Mouse (Mus musculus) liver, adult (tissue): ENCODE results near the gene Bub3.

Source experiments
- GATA4 ChIP-seq: IDR thresholded peaks from 2 replicates; pipeline ENCODE4 v1.6.1; 2014; ENCODE audit warnings: mild to moderate bottlenecking, low read length; ENCODE audit not compliant: insufficient replicate concordance

The Bub3 gene

DNA sequence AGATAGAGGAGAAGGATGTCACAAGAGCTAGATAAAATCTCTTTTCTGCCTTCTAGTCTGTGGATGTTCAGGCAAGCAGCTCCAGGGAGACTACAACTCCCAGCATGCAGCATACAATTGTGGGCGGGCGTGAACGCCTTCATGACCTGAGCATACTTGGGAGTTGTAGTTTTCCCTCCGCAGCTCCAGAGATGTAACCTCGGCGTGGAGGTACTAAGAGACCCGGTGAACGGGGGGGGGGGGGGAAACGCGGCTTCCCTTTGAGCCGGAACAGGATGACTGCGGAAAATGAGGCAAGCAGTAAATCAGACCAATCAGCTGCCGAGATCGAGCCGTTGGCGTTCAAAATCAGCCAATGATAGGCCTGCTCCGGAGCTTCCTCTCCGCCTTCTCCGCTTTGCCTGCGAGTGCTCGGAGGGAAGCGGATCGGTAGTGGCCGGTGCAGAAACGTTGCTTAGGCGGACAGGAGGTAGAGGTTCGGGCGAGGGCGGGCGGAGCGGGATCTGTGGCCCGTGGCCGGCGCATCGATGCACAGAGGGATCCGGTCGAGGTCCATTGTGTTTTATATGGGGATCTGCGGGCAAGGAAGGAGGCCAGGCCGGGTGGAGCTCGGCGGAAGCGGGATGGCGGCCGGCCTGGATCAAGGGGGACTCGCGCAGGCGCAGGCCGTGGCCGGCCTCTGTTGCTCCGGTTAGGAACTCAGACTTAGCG, at the start of gene Bub3:
TSS of gene Bub3 (plus strand) at position 237 of the 711 bp plus-strand sequence.
- TF ChIP-seq GATA4 = peak; percentile 29; the same call in 1 of the 2 replicates

DNA sequence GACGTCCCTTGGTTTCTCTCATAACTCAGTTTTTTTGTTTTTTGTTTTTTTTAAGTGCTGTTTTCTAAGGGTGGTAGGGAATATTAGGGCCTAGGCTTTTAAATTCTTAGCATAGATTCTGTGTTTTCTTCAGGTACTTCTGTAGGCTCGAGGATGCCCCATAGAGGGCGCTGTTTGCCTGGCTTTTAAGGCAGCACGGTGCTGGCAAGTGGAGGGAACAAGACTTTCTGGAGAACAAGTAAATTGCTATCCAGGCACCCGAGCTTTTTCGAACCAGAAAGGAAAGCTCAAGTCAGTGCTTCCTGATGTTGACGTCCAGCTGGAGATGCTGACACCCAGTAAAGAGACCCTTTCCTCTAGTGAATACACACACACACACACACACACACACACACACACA, 20.0 kb upstream of the Bub3 start:
- TF ChIP-seq GATA4 = no peak

DNA sequence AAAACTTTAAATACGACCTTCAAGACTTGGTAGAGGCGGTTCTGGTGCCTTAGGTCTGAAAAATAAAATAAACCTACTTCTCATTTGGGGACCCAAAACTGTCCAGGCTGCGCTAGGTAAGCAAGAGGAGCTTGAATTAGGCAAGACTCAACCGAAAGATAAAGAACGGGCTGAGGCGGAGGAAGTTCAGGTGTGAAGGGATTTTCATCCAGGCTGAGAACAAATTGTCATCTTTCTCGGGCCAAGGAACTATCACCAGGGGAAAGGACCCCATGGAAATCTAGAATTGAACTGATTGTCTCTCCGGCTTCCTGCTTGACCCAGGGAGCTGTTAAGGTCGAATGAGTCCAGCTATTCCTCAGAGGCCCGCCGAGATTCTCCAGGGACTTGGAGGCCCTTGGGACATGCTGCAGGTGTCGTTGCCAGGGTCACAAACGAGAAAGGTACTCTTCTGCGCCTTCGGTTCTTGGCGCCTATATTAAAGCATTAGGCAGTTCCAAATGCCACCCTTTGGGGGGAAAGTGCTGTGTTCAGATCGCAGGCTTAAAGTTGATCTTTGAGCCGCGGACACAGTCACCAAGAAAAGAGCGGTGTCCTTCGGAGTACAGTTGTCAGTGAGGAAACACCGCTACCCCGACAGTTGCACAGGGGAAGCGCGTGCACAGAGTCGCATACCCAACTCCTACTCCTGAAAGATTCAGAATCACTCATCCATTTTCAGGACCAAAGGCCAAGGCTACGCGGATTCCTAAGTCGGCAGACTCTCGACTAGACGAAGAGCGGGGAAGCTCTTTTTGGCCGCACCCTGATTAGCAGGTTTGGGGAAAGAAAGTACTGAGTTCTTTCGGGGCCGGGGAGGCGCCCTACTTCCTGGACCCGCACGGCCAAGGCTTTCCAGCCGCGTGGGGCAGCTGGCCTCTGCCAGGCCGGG, 18.6 kb upstream of the Bub3 start:
- no peak for TF ChIP-seq GATA4

DNA sequence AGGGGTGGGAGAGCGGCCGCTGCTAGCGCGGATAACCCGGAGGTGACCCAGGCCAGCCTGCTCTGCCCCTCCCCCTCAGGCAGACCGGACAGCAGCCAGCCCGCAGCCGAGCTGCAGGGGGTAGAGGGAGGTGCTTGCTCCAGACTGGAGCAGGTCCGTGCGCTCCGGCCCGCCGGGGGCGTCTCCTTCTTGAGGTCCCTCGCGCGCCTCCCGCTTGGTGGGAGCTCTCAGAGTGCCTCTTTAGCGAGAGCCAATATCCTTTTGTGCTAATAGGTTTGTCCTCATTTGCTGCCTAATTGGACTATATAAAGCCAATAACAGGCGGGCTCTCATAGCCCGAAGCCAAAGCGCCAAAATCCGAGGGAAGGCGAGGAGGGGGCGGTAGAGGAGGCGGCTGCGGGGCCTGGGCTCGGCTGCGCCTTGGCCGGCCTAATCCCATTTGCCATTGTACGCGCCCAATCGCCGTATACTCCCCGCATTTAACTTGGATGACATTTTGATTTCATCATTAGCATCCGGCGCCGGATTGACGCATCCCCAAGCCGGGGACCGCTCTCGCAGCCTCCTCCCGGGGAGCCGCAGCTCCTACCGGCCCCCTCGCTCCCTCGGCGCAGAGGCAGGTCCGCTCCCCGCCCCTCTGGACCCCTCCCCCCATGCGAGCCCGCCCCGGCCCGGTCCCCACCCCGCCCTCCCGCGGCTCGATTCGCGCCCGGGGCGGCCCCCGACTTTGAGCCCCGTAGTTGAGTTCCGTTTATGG, 17.7 kb upstream of the Bub3 start, which contains the start of gene Hmx3:
TSS of gene Hmx3 (plus strand) at position 753 of the 757 bp plus-strand sequence.
- no peak for TF ChIP-seq GATA4

DNA sequence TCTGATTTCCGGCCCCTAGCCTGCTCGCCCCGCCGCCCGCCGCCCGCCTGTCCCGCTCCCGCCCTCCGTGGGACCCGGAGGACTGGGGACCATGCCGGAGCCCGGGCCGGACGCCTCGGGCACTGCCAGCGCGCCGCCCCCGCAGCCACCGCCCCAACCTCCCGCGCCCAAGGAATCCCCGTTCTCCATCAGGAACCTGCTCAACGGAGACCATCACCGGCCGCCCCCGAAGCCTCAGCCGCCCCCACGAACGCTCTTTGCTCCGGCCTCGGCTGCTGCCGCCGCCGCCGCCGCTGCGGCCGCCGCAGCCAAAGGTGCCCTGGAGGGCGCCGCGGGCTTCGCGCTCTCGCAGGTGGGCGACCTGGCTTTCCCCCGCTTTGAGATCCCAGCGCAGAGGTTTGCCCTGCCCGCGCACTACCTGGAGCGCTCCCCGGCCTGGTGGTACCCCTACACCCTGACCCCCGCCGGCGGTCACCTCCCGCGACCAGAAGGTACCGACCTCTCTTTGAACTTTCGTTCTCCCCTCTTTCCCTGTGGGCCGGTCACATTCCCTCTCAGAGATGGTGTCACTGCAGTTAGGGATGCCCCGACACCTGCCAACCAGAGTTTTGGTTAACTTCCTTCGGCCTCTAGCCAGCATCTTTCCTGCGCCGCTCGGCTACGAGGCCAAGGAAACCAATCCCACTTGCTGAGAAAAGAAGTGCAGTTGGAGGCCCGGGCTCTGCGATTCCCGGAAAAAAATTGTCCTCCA, 17.0 kb upstream of the Bub3 start:
- no peak for TF ChIP-seq GATA4

DNA sequence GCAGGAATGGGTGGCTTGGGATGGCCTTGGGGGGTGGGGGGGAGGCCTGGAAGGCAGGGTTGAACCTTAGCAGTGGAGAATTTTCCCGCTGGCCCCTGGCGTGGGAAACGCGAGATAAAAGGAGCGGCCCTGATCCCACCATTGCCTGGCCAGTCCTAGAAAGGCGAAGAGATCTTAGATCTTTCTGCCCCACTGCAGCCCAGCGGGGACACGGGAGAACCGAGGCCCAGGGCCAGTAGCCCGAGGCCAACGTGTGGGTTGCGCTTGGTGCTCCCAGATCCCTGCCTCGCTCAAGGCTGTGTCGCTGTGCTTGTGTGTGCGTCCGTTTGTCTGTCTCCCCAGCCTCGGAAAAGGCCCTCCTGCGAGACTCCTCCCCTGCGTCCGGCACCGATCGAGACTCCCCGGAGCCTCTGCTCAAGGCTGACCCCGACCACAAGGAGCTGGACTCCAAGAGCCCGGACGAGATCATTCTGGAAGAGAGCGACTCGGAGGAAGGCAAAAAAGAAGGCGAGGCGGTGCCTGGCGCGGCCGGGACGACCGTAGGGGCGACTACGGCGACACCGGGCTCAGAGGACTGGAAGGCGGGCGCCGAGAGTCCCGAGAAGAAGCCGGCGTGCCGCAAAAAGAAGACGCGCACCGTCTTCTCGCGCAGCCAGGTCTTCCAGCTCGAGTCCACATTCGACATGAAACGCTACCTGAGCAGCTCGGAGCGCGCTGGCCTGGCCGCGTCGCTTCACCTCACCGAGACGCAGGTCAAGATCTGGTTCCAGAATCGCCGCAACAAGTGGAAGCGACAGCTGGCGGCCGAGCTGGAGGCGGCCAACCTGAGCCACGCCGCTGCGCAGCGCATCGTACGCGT, 16.2 kb upstream of the Bub3 start:
- TF ChIP-seq GATA4 = no peak

DNA sequence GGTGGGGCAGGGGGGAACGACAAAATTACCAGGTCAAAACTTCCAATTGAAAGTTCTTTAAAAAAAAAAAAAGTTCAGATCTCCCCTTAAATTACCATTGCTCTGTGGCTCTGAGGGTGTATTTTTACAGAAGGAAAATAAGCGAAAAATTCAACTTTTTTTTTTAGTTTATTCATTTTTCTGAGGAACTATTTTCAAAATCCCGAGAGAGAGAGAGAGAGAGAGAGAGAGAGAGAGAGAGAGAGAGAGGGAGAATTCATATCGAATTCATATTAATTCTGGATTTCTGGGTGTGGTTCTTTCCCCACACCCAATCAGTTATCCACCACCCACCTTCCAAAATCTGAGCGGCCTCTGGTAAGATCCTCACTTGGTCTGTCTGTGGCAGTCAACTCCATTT, 15.2 kb upstream of the Bub3 start:
- no peak for TF ChIP-seq GATA4

DNA sequence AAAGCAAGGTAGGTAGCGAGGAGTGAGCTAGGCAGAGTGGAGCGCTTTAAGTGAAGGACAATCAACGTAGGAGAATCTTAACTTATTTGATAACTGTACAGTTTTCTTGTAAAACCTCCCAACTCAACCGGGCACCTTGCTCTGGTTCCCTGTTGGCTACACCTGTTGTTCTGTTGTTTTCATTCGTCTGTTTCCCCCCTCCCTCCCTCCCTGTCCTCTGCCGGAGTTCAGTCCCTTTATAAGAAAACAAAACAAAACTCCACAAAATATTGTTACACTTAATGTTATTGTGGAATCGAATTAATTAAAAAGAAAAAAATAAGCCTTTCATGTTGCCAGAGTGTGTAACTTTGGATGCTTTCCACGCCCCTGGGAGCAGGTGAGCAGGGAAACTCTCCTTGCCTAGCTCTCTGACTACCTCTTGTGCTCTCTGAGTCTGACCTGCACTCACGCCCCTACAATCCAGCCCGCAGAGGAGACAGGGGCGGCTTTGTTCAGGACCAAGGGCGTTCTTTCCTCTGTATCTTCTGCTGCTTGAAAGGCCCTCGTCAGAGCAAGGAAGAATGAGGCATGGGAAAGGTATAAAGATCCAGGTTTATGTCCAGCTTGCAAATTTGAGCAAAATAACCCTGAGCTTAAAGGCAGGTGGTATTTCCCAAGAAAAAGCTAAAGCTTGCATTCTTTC, 14.2 kb upstream of the Bub3 start:
- no peak for TF ChIP-seq GATA4

DNA sequence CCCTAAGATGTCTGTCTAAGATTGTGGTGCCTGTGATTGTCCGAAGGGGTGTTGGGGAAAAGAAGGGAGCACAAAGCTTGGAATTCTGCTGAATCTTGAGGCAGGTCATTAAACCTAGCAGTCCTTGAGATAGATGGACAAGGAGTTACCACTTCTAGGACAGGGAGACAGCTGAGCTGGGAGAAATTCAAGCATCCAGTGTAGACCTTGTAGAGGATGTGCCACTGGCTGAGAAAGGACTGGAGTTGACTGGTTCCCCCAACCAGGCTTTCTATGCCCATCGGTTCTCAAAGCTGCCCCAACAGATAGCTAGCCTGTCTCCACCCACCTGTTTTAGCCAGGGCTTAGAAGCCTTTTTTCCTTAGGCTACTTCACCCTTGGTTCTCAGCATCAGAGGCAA, 13.6 kb upstream of the Bub3 start:
- no peak for TF ChIP-seq GATA4

DNA sequence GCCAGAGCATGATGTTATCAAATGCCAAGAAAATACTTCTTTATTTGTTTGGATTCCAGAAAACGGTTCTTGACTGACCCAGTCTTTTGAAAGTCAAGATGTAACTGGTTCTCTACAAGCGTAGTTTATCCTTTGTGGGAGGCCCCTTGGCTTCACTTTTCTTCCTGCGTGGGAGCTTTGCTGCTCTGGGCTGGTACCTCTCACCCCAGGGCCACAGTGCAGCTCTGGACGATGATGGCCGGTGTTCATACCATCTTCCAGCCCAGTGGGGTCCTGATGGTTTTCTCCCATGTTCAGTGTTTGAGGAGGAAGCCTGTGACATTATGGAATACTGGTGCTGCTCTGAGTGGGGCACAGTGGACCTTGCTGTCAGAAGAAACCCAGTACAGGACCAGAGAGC, 12.5 kb upstream of the Bub3 start:
- no peak for TF ChIP-seq GATA4

DNA sequence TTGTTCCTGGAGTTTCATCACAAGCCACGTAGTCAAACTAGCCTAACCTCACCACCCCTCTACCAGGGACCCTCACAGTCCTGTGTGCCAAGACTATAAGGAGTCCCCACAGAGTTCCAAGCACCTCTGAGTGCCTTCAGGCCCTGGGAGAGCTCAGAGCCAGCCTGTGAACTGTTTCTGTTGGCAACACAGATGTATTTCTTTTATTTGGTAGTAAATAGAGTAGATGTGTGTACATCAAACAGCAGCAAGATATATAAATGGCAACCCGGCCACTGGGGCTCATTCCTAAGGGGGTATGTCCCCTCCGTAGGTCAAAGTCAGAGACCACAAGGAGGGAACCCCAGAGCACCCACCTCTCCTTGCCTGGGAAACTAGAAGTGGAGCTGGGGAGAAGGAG, 11.5 kb upstream of the Bub3 start, which contains the start of gene Hmx2:
TSS of gene Hmx2 (plus strand) at position 301 of the 400 bp plus-strand sequence.
- no peak for TF ChIP-seq GATA4

DNA sequence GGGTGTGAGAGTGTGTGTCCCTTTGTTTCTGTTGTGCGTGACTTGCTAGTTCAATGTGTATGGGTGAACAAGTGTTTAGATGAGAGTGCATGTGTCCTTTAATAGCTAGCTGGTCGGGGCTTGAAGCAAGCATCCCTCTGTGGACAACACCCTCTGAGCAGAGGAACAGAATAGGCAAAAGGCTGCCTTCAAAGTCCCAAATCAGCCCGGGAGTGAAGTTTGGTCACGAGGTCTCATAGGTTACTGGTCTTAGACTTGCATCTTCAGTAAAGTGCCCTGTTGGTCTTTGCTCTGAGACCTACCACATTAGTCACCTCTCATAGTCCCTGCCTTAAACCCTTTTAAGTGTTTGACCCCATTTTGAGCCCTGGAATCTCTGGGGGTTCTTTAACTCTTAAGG, 8.6 kb upstream of the Bub3 start:
- no peak for TF ChIP-seq GATA4

DNA sequence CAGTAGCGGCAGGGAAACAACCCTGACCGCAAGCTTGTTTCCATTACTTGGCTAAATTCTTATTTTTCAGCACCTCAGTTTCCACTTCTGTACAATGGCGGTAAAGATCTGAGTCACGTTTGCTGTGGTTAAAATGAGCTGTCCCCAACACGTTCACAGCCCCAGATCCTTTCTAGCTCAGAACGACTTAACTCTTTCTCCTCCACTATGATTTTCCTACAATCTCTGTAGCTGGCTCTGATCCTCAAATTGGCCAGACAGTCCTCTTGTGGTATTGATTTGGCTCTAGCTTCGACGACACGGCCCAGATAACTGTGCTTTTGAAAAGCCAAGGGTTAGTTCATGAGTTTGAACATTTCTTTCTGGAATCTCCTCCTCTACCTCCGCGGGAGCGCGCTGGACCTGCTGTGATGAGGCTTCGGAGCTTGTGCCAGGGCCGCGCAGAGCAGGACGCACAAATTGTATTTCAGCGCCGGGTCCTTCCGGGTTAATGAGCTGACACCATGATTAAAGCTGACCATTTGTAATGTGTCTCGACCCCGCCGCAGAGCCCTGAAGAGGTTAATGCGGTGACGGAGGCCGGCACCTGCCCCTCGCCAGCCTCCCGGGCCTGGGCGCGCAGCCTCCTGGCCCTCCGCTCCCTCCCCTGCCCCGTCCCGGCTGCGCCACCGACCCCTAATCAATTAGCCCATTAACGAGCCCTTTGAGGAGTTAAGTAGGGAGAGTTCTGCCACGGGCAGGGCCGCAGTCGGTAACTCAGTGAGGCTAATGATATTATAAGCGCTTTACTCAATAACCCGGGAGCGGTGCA, 7.9 kb upstream of the Bub3 start:
- no peak for TF ChIP-seq GATA4

DNA sequence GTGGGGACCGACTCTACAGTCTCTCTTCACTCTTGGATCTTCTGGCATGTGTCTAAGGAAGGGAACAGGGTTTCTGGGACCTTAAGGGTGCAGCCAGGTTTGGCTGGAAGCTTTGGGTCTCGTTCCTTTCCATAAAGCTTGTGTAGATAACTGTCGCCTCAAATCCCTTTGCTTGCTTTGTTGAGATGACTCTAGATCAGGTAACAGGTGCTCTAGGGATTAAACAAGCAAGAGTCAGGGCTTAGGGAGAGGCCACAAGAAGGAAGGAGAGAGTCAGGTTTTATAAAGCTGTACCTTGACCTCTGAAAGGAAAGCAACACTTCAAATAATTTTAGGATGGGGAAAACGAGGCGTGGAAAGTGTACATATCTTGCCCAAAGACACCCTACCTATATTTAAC, 7.2 kb upstream of the Bub3 start:
- no peak for TF ChIP-seq GATA4
